Mouse (Mus musculus) T-helper 17 cell (primary cell): Measurements from ENCODE around the gene Calcrl.

Experiments
- in situ Hi-C, 2 experiments: fragments of 300-600 bp; cut with MboI, MseI; formaldehyde crosslinking; loops; 1 replicate in 1 of 2; 2 replicates in 1 of 2; pipeline ENCODE4 v1.15.1; 2025; ENCODE audit warnings: high pct_unique_total_duplicates in 2 of 2

The Calcrl gene

DNA sequence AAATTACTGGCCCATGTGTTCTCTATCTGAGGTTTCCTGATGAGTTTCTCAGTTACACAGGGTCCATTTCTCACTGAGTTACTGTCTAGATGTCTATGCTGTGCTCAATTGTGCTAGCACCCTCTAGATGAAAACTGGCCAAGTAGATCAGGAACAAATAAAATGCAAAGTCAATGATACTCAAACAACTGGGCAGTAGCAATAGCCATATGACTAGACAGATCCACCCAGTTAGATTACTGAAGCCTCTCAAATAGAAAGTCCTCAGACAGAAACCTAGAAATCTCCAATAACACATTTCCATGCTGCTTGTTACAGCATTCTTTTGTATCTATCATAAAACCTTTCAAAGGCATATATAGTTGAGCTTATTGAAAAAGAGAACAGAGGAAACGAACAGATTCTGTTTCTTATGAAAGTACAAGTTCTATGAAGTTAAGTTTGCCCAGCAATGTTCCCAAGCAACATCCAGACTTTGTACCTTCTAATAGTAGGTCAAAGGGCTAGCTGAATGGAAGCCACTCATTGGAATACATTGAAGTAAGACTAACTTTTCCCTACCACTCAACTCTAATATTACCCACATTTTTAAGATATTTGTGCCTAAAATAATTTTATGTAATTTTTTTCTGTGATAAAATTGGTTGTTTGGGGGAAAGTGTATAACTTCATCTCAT lies 87.3 kb downstream of the Calcrl start:
- in situ Hi-C loops: no loop called here

DNA sequence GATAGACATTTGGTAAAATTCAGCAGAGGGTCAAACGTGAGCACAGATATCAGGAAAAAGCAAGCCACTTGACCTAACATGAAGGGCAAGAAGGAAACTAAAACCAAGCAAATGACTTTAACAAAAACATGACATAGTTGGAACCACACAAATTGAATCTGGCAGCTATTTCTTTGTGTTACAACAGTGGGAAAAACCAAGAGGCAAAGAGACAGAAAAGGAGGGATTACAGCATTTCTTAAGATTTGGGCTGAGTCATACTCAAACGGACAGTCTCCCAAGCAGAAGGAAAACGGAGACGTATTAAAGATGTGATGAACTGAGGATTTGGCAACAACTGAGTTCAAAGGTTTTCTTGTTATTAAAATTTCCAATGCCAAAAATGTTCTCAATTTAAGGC lies 88.9 kb downstream of the Calcrl start:
- in situ Hi-C loops: no loop called here

DNA sequence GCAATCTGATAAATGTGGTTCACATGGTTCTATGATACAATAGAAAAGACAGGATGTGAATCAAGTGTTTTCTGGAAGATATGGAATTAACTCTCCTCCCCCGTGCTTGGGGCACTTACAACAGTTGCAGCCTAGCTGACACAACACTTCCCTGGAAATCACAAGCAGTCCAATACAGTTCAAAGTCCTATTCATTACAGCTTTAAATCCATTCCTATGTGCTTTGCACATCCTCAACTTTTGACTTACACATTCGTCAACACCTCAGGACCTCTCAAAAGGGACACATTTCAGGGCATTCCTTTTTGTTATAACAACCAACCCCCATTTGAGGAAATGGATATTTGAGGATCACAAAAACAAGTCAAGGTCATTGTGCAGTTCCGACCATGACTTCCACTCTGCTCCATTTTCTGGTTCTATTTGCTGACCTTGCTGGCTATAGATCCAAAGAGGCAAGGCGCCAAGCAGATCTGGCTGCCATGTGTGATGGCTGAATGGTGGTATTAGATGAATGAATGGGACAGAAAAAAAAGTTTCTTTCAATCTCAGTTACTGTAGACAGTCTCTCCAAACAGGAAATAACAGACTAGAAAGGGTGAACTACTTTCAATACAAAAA lies 108.9 kb downstream of the Calcrl start:
- in situ Hi-C loops: no loop called here

DNA sequence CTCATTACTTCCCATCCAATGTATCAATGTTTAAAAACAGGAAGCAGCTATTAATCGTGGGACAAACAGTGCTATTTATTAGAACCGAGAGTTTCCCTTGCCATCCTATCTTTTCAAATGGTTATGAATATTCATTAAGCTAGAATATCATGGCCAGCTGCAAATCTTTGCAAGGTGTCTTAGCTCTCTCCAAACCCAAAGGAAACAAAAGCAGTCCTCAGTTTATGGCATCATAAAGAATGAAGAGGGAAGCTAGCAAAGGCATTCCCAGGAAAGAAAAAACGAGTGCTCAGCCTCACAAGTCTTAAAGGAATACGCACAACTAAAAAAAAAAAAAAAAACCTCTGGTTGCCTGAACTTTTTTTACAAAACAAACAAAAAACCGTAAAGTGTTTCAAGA lies 128.7 kb downstream of the Calcrl start:
- in situ Hi-C loops: no loop called here

DNA sequence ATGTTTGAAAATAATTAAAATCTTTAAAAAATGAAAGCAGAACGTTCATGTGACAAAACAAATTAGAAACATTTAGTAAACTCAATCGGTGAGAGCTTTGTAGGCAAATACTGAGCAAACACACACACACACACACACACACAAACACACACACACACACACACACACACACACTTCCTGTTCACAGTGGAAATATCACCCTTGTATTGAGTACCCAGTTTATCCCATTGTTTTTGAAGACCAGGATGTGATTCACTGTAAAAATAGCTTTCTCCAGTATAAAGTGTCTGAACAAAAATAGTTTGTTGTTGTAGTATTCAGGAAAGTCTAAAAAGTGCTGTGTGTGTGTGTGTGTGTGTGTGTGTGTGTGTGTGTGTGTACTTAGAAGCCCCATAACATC lies 130.1 kb downstream of the Calcrl start:
- in situ Hi-C loops: no loop called here

DNA sequence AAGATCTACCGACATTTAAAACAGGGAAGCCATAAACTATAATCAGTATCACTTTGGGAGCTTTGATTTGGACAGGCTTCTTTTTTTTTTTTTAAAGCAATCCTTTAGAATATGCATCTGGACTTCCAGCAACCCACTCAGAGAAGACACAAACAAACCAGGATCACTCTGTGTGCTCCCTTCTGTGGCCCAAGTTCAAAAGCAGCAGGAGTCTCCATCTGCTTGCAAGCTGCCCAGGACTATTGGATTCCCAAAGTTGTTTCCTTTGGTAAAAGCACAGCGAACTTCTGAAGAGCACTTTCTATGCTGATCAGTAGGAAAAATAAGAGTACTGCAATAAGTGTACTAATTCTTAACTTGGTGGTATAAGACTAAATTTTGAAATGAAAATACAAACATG lies 130.6 kb downstream of the Calcrl start:
- in situ Hi-C loops: no loop called here

DNA sequence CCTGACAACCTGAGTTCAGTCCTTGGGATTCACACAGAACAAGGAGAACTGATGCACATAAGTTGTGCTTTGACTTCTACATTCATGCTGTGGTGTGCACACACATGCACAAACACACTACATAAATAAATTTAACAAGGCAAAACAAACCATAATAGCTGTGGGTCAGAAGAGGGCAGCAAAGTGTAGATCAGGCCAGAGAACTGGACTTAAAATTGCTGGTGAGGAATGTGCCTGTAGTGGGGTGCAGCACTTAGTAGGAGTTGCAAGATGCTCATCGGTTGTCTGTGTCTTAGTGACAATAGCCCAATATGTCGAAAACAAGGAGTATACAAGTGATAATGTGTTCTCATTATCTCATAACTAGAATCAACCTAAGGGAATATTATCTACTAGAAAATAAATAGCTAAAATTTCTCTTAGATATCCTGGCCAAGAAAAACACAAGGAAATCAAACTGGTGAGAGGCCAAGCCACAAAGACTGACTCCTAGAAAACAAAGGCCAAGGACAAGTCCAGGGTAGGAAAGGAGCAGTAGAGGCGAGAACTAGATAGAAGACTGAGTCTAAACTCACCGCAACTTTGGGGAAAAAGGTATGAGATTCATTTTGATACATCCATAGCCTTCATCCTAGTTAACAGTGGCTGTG lies 132.7 kb downstream of the Calcrl start:
- in situ Hi-C loops: no loop called here

DNA sequence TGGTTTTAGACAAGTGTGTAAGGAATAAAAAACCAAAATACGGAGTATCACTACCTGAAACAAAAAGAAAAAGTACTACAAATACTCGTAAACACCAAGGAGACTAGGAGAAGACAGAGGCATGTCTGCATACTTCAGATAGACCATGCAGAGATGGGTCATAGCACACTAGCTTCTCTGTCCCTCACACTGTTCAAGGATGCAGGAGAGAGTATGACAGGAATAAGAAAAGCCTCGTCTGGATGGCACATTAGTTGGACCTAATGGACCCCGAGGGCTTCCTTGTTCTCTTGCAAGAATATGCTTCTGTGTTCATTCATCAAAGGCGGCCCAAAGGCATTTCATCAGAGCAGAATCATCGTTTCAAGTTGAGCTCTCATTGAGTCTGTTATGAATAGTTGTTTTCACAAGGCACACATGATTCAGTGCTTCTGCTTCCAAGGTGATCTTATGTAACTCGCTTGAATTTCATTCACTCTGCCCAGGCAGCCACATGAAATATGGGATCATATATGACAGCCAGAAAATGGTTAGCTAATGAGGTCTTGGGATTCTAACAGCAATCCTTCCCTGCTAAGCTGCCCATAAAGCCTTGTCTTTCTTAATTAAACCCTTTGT lies 136.2 kb downstream of the Calcrl start:
- in situ Hi-C loops: no loop called here
